Mouse (Mus musculus): ENCODE results near the gene Col4a2. TPM values are rescaled to one million over a fixed set of nuclear protein-coding genes. Genes with fewer than 3 reads are reported as not detected.

The Col4a2 gene
- total RNA-seq, 2 experiments from 2014 or later, result 558 to 588 TPM

- DNase-seq, result no peak
These were observed 72.2 kb downstream of the Col4a2 start for GRCm38 (mm10) chr8:11384841-11385240.

GRCm38 (mm10) chr8:11385272-11385905 is 72.8 kb downstream of the Col4a2 start:
- peak; percentile 53 for DNase-seq

DNA sequence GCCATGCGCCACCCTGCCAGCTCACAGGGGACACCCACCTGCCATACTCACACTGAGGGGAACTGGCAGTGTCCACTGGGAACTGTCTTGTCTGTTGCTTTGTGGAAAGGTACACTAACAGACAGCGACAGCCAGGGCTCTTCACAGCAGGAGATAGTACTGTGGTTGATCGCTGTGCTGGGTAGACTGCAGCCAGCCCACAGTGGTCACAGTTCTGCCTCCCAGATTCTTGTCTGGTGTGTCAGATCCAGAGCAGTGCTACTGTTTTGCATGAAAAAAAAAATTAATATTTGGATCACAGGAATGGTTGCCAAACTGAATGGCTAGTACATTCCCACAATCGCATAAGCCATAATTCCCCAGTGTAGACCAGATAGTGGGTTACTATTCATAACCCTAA is 74.7 kb downstream of the Col4a2 start:
- DNase-seq, result no peak

- DNase-seq, result no peak
These were observed 76.9 kb downstream of the Col4a2 start for GRCm38 (mm10) chr8:11389275-11390050.

GRCm38 (mm10) chr8:11392739-11393138 is 80.1 kb downstream of the Col4a2 start:
- peak; percentile 92 for DNase-seq

DNA sequence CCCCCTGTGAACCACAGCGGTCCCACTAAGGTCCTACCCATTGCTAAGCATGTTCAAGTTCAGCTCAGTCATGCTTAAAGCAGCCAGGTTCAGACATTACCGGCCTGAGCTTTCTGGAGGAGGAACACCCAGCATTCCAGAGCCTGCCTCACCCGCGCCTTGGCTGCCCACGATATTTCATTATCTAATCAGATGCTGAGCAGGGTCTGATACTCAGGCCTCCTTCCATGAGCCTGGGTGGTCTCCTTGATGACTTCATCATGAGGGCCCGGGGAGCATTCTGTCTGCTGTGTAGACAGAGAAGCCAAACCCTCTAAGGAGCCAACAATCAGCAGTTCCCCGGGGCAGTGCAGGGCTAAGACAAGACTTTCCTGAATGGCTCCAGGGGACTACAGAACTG is 80.6 kb downstream of the Col4a2 start:
- peak; percentile 61 for DNase-seq

DNA sequence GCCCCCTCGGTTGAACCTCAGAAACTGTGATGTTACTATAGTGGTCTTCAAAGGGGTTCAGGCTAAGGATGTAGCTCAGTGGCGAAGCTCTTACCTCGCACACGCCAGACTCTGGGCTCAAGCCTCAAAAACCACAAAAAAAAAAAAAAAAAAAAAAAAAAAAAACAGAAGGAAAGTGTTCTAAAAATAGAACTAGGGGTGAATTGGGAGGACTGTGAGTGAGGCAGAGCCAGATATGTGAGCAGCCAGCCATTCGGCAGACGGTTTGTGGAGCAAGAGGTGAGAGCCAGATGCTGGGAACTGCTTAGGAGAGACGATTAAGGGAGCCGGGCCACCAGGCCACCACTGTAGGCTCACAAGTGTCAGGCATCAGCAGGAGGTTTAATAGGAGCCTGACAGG is 81.0 kb downstream of the Col4a2 start:
- DNase-seq, result peak; percentile 63

DNA sequence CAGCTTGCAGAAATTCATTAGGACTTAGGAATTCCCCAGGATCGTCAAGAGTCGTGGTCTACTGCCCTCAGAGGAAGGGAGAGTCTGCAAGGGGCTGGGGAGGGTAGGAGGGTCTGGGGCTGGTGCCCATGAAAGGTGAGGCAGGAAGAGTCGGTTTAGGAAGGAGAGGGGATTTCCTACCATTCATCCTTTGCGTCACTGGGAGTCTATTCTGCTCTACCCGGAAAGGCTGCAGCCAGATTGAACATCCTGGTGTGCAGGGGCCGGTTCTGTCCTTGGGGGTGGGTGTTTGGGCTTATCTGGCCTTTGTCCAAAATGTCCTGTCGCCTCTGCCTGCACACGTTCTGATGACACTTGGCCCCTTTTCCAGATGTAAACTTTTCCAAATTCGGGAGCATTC is 82.2 kb downstream of the Col4a2 start:
- no peak for DNase-seq

DNA sequence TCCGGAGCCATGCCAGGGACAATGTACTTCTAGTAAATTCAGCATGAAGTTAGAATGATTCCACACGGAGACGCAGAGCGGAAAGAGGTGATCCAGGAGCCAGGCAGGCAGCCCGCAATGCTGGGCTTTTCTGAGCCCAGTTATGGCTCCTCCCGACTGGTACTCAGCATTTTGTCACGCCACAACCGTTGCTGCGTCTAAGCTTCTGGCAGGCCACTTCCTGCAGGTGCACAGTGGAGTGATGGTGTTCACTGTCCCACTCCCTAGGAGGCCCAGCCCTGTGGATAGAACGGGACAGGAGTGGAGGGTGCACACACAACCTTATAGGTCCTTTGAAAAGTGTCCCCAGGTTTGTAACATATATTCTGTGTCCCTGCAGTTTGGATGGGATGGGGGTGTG is 83.0 kb downstream of the Col4a2 start:
- DNase-seq, result no peak

DNA sequence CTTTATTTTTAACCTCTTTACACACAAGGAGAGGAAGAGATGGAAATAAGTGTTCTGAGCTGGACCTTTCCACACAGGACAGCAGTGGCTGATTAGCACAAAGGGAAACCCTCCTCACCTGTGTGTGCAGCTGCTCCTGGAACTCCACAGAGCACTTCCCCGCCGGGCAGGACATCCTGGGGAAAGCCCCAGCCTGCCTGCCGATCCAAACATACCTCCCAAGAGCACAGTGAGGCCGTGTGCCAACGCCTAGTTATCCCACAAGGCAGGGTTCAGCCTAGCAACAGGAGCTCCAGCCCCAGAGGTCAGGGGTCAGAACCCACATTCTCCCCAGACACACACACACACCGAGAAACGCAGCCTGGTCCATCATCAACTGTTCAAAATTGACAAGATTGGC is 83.5 kb downstream of the Col4a2 start:
- no peak for DNase-seq

- DNase-seq, result no peak
These were observed 84.5 kb downstream of the Col4a2 start for GRCm38 (mm10) chr8:11397126-11397525.

DNA sequence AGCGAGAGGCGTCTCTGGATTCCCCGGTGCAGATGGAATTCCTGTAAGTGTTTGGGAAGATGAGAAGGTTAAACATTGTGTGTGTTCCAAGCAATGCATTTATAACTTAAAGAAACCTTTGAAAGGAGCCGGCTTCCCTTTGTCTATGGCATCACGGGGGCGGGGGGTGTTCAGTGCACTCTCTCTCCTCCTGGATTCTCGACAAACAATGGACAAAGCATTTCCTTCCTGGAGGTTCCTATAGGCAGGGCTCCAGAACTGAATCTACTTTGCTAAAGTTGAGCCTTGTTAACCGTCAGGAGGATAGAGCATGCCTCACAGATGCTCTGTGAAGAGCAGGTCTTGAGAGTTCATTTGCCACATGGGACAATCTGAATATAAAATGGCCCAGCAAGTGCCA is 87.1 kb downstream of the Col4a2 start:
- no peak for DNase-seq

- DNase-seq, result no peak
These were observed 87.6 kb downstream of the Col4a2 start for GRCm38 (mm10) chr8:11400244-11400643.

DNA sequence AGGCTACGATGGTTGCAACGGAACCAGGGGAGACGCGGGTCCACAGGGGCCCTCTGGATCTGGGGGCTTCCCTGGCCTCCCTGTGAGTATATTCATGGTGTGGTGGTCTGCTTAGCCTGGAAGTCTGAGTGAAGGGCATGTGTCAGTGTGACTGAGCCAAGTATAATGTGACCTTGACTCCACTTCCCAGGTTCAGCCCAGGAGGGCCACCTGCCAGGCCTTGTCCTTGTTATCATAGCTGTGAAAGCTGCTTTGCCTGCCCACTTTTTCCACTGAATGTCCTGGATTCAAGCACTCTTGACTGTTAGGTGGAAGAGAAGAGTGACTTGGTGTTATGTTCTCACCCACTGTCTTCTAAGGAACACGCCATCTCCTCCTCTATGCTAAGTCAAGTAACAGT is 88.6 kb downstream of the Col4a2 start:
- peak; percentile 61 for DNase-seq

GRCm38 (mm10) chr8:11402220-11402619 is 89.6 kb downstream of the Col4a2 start:
- no peak for DNase-seq

DNA sequence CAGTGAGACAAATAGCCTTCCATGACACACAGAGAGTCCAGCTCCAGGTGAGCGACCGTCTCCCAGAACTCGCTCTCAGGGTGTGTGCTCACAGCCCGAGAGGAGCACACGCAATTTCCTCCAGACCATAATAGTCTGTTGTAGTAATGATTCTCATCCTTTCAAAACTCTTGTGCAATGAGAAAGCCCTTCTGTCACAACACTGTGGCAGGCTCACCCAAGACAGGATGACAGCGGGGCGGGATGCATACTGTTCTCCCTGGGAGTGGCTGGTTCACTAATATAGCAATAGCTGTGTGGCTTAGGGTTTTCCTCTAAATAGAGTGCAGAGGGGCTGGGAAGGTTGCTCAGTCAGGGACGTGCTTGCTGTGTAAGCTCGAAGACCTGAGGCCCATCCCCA is 91.2 kb downstream of the Col4a2 start:
- no peak for DNase-seq

GRCm38 (mm10) chr8:11404614-11405013 is 92.0 kb downstream of the Col4a2 start:
- no peak for DNase-seq

DNA sequence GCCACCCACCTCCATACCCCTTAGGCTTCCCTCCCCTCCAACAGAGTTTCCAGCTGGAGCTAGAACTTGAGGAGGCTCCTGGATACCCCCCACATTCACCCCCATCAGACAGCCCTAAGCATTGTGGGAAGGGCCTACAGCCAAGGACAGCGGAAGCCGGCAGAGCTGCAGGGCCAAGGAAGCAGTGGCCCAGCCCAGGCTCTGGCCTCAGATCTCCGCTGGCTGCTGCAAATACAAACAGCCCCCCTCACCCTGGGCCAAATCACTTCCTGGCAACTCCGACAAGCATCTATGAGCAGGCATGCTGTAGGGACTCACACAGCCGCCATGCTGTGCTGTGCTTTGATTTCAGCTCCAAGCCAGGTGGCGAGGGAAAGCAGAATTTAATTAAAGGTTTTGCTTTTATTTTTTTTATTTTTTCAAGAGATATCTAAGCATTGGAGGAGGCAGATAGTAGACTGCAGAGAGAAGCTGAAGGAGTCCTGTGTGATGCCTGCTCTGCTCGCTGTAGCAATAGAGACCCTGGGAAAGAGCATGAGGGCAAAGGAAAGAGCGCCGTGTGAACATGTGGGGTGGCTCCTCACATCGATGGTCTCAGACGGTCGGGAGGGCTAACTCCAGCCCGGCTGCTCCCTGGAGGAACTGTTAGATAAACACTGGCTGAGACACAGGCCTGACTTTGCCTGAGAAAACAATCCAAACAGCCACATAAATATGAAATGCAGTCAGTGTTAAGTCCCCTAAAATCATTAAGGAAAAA is 93.3 kb downstream of the Col4a2 start:
- DNase-seq, result peak; percentile 77

- peak; percentile 68 for DNase-seq
These were observed 99.0 kb downstream of the Col4a2 start for GRCm38 (mm10) chr8:11411504-11412124.

DNA sequence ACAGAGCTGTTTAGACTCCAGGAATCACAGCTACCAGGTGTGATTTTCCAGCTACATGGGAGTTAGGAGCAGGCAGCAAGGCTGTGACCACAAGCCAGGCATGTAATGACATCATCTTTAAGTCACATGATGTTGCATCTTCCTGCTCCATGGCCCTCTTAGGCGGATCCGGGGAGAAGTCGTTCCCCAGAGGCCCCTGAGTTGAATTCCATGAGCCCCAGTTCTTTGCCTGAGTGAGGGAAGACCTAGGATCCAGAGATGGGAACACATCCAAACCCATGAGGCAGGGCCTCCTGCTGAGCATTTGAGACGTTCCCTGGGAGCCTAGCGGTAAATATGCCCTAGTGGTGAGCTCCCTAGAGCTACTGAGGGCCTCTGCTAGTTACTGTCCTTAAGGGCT is 99.8 kb downstream of the Col4a2 start:
- no peak for DNase-seq

DNA sequence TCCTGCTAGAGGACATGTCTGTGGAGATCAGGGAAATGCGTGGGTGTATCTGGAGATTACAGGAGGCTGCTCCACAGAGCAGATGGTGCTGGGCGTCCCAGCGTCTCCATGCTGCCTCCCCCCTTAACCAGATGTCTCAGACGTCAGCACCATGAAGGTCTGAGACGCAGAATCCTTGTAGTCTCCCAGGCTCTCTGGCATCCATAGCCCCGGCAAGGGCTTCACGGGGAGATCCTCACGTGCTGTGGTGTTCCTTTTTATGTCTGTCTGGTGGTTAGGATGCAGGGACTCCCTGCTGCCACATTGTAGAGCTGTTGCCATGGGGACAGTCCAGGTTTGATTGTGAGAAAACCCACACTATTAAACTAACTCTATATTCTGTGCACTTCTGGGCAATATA is 101.7 kb downstream of the Col4a2 start:
- DNase-seq, result no peak

- DNase-seq, result no peak
These were observed 102.5 kb downstream of the Col4a2 start for GRCm38 (mm10) chr8:11415089-11415488.

DNA sequence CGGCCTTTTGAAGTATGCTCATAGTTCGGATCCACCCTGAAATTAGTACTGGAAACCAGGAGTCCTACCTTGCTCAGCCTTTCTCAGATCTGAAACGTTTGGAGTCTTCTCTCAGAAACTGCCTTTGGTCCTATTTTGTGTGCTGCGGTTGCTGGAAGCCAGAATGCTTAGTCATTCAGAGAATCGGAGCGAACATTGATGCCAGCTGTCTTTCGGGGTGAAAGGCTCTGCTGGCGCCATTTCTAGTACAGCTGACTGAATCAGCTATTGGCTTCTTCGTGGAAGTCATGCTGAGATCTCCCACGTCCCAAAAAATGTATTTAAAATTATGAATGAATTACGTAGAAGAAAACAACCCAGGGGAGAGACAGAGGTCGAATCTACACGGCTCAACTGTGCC is 105.2 kb downstream of the Col4a2 start:
- DNase-seq, result peak; percentile 42
